8 mouse cellular contexts compared by ENCODE assay signal in the genomic region with DNA sequence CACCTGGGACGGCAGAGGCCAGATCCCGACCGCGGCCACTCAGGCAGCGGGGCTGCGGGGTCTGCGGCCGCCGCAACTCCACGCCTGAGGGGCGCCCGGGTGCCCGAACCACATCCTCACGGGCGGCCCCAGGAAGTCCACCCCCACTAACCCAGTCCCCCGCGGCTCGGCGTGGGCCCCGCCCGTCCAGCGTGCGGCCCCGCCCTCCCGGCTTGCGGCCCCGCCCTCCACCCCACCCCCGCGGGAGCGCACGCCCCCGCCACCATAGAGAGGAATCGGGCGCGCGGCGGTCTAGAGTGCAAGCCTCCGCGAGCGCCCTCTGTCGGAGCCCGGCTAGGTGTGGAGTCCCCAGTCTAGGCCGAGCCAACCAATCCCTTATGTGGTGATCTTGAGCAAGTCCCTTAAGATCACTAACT. TPM values are rescaled to one million over a fixed set of nuclear protein-coding genes. Genes with fewer than 3 reads are reported as not detected.
DNase-seq lines count a peak whose midpoint lies in the region; ATAC-seq and TF ChIP-seq lines count a peak whose summit lies in the region.

TSS of gene Rffl (minus strand) at position 180 of the 416 bp plus-strand sequence.

- 0 out of 2 replicates have a peak, but pooled peaks have one; percentile 40 for TF ChIP-seq EP300 in heart, adult 2 months (IDR thresholded peaks at IDR 0.05; ENCODE audit: insufficient read depth, low read depth, low read length)

- intact Hi-C loops in heart, adult 2 months (cut with DNase I): loop anchor here (1.0 to 5.0 kb wide), 7 partner anchors 19 to 124 kb away; partner anchors contain the start of genes Cct6b, Lig3, Nle1 and Rad51d

- WGBS in embryonic facial prominence, embryonic 13.5 days: under 1% methylated on average over 41 of the region's 43 CpGs
- whole genome bisulfite sequencing in heart, adult 2 months: under 1% methylated on average over 43 of the region's 43 CpGs
- under 1% methylated on average over 39 of the region's 43 CpGs for WGBS in limb, embryonic 13.5 days
- under 1% methylated on average over 43 of the region's 43 CpGs for WGBS in midbrain, embryonic 16.5 days

- TF ChIP-seq POLR2A in heart, adult 2 months (IDR thresholded peaks at IDR 0.05; ENCODE audit: insufficient read depth, low read depth, low read length): no peak

- H3K27me3 ChIP-seq in embryonic facial prominence, embryonic 13.5 days: no peaks in the 10 kb centered on the region
- no peaks in the 10 kb centered on the region for H3K27me3 ChIP-seq in heart, adult 2 months (ENCODE audit: control insufficient read depth, insufficient read depth, low read length)
- no peaks in the 10 kb centered on the region for H3K27me3 ChIP-seq in limb, embryonic 13.5 days
- no peaks in the 10 kb centered on the region for H3K27me3 ChIP-seq in midbrain, embryonic 16.5 days (ENCODE audit: control insufficient read depth, insufficient read depth, low read depth, low read length)

- H3K9ac ChIP-seq in embryonic facial prominence, embryonic 13.5 days: peak within 1 kb of the TSS; percentile 80
- H3K9ac ChIP-seq in heart, adult 2 months (ENCODE audit: low read depth, low read length): peak within 1 kb of the TSS; percentile 93
- peak within 1 kb of the TSS; percentile 81 for H3K9ac ChIP-seq in limb, embryonic 13.5 days
- H3K9ac ChIP-seq in midbrain, embryonic 16.5 days (ENCODE audit: low read depth, low read length): peak within 1 kb of the TSS; percentile 72

- peak within 1 kb of the TSS; percentile 74 for H3K4me2 ChIP-seq in embryonic facial prominence, embryonic 13.5 days
- H3K4me2 ChIP-seq in limb, embryonic 13.5 days (replicated peaks): peak within 1 kb of the TSS; percentile 77
- H3K4me2 ChIP-seq in midbrain, embryonic 16.5 days (ENCODE audit: low read length): peak within 1 kb of the TSS; percentile 81

- no peaks in the 10 kb centered on the region for H3K79me2 ChIP-seq in heart, adult 2 months (replicated peaks; ENCODE audit: control insufficient read depth, insufficient read depth, low read length)

- peak; percentile 93 for ATAC-seq in embryonic facial prominence, embryonic 13.5 days (ENCODE audit: insufficient number of reproducible peaks, insufficient read depth, low FRiP score, low TSS enrichment, low read depth)
- ATAC-seq in limb, embryonic 13.5 days (ENCODE audit: low FRiP score, low read depth): peak; percentile 97
- peak; percentile 97 for ATAC-seq in midbrain, embryonic 16.5 days

- no peaks in the 10 kb centered on the region for H3K9me3 ChIP-seq in embryonic facial prominence, embryonic 13.5 days
- H3K9me3 ChIP-seq in limb, embryonic 13.5 days: no peaks in the 10 kb centered on the region
- H3K9me3 ChIP-seq in midbrain, embryonic 16.5 days (replicated peaks; ENCODE audit: control insufficient read depth, low read length, poor library complexity, severe bottlenecking): no peaks in the 10 kb centered on the region

- 0 out of 2 replicates have a peak within 1 kb of the TSS, but pooled peaks have one; percentile 11 for H3K27ac ChIP-seq in embryonic facial prominence, embryonic 13.5 days
- peak within 1 kb of the TSS; percentile 87 for H3K27ac ChIP-seq in heart, adult 2 months
- H3K27ac ChIP-seq in limb, embryonic 13.5 days: peak within 1 kb of the TSS; percentile 22; the same call in 1 of the 2 replicates
- H3K27ac ChIP-seq in midbrain, embryonic 16.5 days (ENCODE audit: low read length): no peak within 1 kb of the TSS

- DNase-seq in 3134 (ENCODE audit: extremely low read depth, insufficient read length, low spot score): peak; percentile 85
- DNase-seq in adrenal gland, postnatal 36 days: peak; percentile 94 to 98
- peak; percentile 93 to 96 for DNase-seq in heart, adult 2 months
- peak; percentile 90 to 94 for DNase-seq in kidney, adult 8-10 months
- peak; percentile 97 to 99 for DNase-seq in spleen, postnatal 10 days (ENCODE audit: low spot score in 2 of 2)

- TF ChIP-seq CTCF in heart, adult 2 months (IDR thresholded peaks at IDR 0.05): peak; percentile 75

- H3K36me3 ChIP-seq in embryonic facial prominence, embryonic 13.5 days: no peaks in the 10 kb centered on the region
- no peaks in the 10 kb centered on the region; the same call in 1 of the 2 replicates for H3K36me3 ChIP-seq in heart, adult 2 months (ENCODE audit: control insufficient read depth, insufficient read depth, low read length)
- no peaks in the 10 kb centered on the region for H3K36me3 ChIP-seq in limb, embryonic 13.5 days
- H3K36me3 ChIP-seq in midbrain, embryonic 16.5 days (ENCODE audit: control insufficient read depth, insufficient read depth, low read length): no peaks in the 10 kb centered on the region

- peak within 1 kb of the TSS; percentile 87 for H3K4me3 ChIP-seq in embryonic facial prominence, embryonic 13.5 days
- peak within 1 kb of the TSS; percentile 89 for H3K4me3 ChIP-seq in heart, adult 2 months
- peak within 1 kb of the TSS; percentile 85 for H3K4me3 ChIP-seq in limb, embryonic 13.5 days
- H3K4me3 ChIP-seq in midbrain, embryonic 16.5 days (ENCODE audit: low read depth, low read length): peak within 1 kb of the TSS; percentile 76

- H3K4me1 ChIP-seq in embryonic facial prominence, embryonic 13.5 days: 0 out of 2 replicates have a peak, but pooled peaks cover 3% of the 10 kb centered on the region
- no peaks in the 10 kb centered on the region for H3K4me1 ChIP-seq in heart, adult 2 months (ENCODE audit: control insufficient read depth, insufficient read depth, low read length)
- peaks cover 6% of the 10 kb centered on the region for H3K4me1 ChIP-seq in limb, embryonic 13.5 days
- no peaks in the 10 kb centered on the region; the same call in 1 of the 2 replicates for H3K4me1 ChIP-seq in midbrain, embryonic 16.5 days (ENCODE audit: control insufficient read depth, insufficient read depth, low read length)

RNA-seq across cellular contexts. Expression of gene Rffl, which starts in this region (rescaled TPM):
- 1 to 10 TPM; 6.4 to 8.4 TPM for total RNA-seq in adrenal gland, postnatal 36 days (2021)
- 10.2 and 11.5 TPM in 2 replicates for polyA plus RNA-seq in embryonic facial prominence, embryonic 13.5 days (2015; fragmentation: Nextera tagmentation; extraction: Ambion mirVana)
- total RNA-seq in heart, adult 2 months (2021): 1 to 10 TPM; 4.0 to 4.3 TPM
- 4.6 and 5.9 TPM in 2 replicates for polyA plus RNA-seq in heart, adult 2 months (2012; rRNA removed)
- 12.3 and 14.7 TPM in 2 replicates for polyA plus RNA-seq in limb, embryonic 13.5 days (2015; fragmentation: Nextera tagmentation; extraction: Ambion mirVana)
- 3.9 and 4.2 TPM in 2 replicates for polyA plus RNA-seq in midbrain, embryonic 16.5 days (2015; fragmentation: Nextera tagmentation; extraction: Ambion mirVana)
